Mouse (Mus musculus) brain, embryonic 14.5 days (tissue): Measurements from ENCODE around the gene Primpol. TPM values are rescaled to one million over a fixed set of nuclear protein-coding genes. Genes with fewer than 3 reads are reported as not detected.

Experiments used
- DNase-seq: peaks from one replicate; pipeline ENCODE4 v3.0.0-alpha.2; 2011; ENCODE audit warnings: low read depth
- CTCF ChIP-seq: fragments of 200-500 bp; IDR thresholded peaks from 2 replicates; pipeline ENCODE4 v1.5.1; 2012; ENCODE audit warnings: inconsistent platforms, mild to moderate bottlenecking, moderate library complexity, borderline replicate concordance; ENCODE audit not compliant: insufficient read depth, insufficient read length; ENCODE audit errors: extremely low read depth
- POLR2A ChIP-seq: fragments of 200-500 bp; IDR thresholded peaks from 2 replicates; pipeline ENCODE4 v1.6.1; 2012; ENCODE audit warnings: mild to moderate bottlenecking, inconsistent platforms, borderline replicate concordance; ENCODE audit not compliant: poor library complexity, insufficient read depth, insufficient read length, severe bottlenecking; ENCODE audit errors: extremely low read depth
- polyA plus RNA-seq: library from polyadenylated mRNA; depleted of rRNA; stranded (reverse); fragments of >200 nt; gene quantifications from 2 replicates; pipeline ENCODE4 v1.2.3, GENCODE M21; 2012

Primpol gene
- polyA plus RNA-seq, 1 experiment, result 5.0 TPM

DNA sequence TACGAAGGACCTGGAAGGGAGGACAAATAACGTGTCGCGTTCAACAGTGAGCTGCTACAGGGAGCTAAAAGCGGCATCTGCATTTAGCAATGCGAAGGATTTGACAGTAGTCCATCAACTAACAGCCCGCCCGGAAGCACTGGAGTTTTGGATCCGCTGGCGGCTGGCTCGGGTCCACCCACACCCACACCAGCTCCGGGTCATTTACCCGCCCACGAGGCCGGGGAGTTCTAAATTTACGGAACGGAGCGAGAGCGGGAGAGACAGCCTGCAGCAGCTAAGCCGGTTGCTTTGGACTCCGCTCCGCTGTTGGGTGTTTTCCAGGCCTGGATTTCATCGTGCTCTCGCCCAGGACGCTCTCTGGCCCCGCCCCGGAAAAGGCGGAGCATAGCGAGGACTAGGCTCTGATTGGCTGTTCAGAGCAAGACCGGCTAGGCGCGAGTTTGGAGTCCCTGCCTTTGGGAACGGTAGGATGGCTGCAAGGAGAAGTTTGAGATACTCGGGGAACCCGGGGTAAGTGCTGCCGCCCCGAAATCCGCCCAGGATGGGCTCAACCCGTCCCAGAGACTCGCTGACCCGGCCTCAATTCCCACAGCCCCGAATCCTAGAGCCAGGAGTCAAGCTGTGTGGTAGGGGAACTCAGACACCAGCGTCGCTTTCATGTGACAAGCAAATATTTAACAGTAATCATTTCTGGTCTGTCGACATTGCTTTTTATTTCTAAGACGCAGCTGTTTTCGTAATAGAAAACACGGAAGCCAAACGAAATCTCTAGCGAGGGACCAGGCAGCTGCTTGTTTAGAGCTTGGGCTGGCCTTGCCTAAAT, 65.2 kb downstream of the Primpol start, which contains the start of gene Cenpu:
TSS of gene Cenpu (plus strand) at position 414 of the 826 bp plus-strand sequence.
- TF ChIP-seq CTCF, result no peak
- TF ChIP-seq POLR2A, result peak; percentile 49; the same call in 1 of the 2 replicates
- peak; percentile 100 for DNase-seq

DNA sequence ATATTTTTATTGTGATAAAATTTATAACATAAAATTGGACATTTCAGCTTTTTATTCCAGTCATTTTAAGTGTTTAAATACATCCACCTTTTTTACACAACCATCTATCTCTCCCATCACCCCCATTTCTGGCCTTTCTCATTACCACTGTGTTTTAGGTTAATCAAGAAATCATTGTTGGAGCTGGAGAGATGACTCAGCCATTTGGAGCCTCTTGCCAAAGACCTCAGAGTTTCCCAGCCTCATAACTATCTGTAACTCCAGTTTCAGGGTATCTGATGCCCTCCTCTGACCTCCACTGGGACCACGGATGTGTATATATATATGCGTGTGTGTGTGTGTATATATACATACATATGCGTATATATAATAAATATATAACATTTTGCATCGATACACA, 66.0 kb downstream of the Primpol start:
- no peak for TF ChIP-seq CTCF
- TF ChIP-seq POLR2A, result no peak
- no peak for DNase-seq

DNA sequence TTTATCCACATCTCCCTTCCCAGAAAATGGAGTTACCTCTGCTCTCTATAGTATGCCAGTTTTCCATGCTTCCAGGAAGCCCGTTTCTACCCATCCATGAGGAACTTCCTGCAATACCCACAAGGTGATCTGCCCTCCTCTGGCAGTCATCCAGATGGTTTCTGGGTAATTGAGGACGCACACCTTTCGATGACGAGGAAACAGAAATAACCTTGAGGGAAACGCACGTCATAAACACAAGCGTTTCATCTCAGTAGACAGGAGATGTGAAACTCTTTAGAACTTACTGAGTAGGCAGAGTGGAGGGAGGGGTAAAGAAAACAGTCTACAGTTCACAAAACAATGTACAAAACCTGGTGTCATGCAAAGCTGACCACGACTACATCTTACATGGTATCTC, 67.0 kb downstream of the Primpol start:
- no peak for TF ChIP-seq POLR2A
- TF ChIP-seq CTCF, result no peak
- no peak for DNase-seq

DNA sequence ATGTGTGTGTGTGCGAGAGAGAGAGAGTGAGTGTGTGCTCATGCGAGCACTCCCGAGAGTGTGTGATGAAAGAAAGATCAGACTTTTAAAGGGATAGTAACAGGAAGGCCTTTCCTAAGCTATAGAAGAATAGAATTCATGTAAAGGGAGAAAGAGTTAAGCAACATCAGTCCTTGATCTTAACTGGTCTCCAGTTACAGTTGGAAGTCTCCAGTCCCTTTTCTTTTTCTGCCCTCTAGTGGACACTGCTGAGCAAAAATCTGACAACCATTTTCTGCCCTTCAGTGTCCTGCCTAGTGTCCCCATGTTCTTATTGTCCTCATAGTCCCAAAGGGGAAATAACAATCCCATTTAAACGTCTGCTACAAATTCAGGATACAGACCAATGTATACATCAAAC, 69.8 kb downstream of the Primpol start:
- TF ChIP-seq POLR2A (no peak), CTCF (peak; percentile 65; the same call in 1 of the 2 replicates)
- peak; percentile 85 for DNase-seq

DNA sequence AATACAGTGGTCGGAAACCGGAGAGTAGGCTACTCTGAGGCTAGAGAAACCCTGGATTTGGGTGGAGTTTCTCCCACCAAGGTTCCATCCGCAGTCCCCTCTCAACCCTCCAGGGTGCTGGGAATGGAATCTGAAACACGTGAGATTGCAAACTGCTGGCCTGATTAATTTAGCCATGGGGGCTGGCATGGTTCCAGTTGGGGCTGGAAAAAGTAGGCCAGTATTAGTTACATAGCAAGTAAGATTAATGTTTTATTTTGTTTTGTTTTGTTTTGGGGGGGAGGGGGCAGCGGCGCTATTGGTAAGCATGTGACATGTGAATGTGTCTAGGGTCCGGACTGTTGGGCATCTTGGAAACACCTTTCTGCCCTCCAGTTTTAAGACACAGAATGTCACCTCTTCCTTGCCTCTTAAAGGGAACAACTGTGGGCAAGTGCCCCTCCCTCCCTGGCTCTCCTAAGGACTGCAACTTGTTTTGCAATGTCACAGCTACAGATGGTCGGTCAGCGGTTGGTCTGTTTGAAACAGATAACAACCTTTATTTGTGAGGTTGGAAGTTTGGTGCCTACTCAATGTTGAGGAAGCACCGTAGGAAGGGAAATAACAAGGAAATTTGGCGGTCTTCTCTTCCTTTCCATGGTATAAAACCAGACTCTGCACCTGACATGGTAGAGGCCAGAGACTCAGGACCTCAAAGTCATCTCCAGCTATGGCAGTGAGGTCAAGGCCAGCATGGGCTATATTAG, 70.4 kb downstream of the Primpol start:
- TF ChIP-seq CTCF (no peak), POLR2A (no peak)
- no peak for DNase-seq

DNA sequence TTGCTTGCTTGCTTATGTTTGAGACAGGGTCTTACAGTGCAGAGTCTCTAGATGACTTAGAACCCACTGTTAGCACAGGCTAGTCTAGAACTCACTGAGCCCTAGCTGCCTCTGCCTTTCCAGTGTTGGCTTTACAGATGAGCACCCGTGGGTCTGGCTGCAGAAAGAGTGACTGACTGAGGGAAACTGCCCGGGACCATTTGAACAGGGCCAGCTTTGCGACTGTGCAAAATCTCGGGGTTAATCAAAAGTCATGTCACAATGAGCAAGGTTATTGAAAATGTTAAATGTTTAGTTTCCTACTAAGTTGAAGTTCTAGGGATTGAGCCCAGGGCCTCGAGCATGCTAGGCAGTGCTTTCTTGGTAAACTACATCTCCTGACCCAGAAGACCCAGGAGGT, 71.2 kb downstream of the Primpol start:
- DNase-seq, result no peak
- TF ChIP-seq CTCF (no peak), POLR2A (no peak)

DNA sequence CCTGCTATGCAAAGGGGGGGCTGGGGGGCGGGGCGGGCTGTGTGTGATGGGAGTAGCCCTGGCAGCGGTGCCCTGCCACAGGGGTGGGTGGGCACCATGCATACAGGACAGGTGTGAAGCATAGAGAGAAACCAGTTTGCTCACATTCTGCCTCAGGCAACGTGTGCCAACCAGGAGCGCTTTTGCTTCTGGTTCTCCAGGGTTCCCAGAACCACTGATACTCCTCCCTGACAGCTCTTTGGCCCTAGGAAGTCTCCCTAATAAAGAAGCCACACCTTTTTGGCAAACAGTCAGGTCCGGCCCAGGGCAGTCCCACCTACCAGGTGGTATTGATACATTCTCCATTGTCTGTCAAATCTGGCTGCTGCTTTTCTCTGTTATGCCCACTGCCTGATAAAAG, 73.3 kb downstream of the Primpol start:
- TF ChIP-seq POLR2A (no peak), CTCF (no peak)
- DNase-seq, result no peak

DNA sequence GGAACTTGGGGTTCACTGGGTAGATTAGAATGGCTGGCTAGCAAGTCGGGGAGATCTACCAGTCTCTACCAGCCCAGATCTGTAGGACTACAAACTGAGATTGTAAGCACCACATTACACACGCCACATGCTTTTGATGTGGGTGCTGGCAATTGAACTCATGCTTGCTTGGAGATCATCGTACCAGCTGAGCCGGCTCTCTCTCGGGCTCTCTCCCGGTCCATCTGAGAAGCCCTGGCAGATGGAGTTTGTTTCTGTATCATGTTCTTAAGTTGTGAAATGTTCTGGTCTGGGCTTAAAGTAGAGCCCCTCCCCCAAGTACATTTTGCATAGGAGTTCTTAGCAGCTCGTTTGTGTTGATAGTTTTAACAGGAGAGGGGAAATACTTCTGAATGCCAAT, 73.8 kb downstream of the Primpol start:
- TF ChIP-seq CTCF (no peak), POLR2A (no peak)
- no peak for DNase-seq

DNA sequence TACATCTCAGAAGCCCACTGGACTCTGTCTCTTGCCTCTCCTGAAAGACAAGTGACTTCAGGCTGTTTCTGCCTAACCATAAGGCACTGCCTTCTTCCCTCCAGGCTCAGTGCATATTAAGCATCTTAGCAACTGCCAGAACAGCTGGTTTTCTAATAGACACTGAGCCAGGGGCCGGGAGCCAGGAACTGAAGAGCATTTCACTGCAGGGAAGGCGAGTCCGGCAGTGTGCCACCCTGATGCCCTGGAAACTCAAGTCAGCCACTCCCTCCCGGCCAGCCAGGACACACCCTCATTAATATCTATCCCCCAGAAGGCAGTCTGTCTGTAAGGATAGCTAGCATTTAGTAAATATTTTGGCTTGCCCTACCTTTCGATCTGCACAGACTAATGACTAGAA, 77.3 kb downstream of the Primpol start:
- peak; percentile 55 for DNase-seq
- TF ChIP-seq POLR2A (no peak), CTCF (no peak)

DNA sequence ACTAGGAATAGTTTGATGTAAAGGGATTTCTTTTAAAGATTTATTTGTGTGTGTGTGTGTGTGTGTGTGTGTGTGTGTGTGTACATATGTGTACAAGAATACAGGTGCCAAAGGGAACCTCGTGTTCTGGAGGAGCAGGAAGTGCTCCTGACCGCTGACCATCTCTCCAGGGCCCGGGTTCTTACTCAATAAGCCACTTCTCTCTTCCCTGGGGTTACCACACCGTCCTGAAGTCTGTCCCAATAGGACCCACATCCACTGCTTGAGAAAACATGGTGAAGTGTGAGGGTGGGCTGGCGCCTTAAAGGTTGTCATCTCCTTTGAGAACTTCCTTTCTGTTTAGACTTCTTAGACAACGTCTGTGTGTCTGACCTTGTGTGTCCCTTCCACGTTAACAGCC, 83.1 kb downstream of the Primpol start:
- DNase-seq, result no peak
- no peak for TF ChIP-seq CTCF
- no peak for TF ChIP-seq POLR2A

DNA sequence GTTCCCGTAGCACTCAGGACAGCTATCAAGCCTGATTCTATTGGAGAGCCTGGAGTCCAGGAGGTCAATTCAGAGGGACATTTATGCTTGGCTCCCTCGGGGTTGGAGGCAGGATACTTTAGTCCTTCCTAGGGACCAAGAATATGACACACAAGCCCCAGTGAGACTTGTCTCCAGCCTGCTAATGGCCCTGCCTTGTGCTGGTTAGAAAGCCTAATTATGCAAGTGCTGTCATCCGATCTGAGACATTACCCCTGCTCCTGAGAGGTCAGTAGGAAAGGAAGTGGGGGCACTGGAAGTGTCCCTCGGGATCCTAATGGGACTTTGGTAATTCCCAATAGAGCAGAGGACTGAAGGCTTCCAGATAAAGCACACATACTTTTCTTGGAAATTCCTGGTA, 86.5 kb downstream of the Primpol start:
- TF ChIP-seq CTCF (no peak), POLR2A (no peak)
- DNase-seq, result no peak

DNA sequence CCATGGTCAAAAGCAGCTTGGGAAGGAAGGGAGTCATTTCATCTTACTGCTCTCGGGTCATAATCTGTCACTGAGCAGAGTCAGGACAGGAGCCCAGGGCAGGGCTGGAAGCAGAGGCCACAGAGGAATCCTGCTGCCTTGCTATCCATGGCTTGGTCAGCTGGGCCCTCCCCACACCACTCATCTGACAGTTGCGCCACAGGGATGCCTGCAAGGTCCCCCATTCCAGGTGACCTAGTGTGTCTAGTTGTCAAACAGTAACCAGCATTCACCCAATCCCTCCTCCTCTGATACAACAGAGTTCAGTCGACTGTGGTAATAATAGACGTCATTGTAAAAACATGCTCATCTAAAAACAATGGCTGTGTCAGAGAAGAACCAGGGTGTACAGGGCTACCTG, 87.5 kb downstream of the Primpol start:
- TF ChIP-seq POLR2A (no peak), CTCF (no peak)
- no peak for DNase-seq

DNA sequence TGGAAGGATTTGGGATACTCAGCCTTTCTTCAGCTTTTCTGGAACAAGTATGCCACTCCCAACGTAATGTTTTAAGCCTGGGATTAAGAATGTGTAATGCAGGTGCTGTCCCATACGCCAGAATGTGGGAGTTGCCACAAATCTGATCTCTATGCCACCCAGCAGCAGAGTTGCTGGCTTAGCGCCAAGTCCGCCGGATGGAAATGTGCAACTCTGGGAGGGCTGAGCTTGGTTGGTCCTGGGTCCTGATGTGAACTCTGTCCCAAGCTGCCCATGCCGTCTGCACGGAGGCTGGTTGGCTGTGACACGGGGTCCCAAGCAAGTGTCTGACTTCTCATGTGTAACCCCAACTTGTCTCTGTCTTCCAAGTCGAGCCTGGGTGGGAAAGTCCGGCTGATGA, 90.2 kb downstream of the Primpol start:
- TF ChIP-seq POLR2A (no peak), CTCF (no peak)
- peak; percentile 61 for DNase-seq
